Mouse (Mus musculus) lung, postnatal 36 days (tissue): Measurements from ENCODE around the gene Iqca.

Experiments used
- DNase-seq: peaks from one replicate; pipeline ENCODE4 v3.0.0; 2022; ENCODE audit warnings: mixed read lengths

The Iqca gene

DNA sequence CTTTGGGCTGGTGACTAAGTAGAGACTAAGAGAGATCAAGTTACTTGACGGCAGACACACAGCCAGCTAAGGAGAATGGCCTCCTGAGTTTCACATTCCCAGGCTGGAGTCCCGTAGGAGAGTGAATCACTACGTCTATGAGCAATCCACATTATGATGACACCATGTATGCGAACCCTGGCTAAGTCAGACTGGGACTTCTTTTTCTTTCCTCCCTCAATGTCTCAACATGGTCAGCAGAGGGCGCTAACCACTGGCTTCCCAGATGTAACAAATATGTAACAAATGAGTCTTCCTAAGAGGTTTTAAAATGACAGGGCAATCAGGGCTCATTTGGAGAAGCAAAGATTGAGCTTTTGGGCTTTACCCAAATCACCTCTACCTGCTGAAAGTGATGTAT lies 101.9 kb downstream of the Iqca start:
- peak; percentile 54 for DNase-seq

DNA sequence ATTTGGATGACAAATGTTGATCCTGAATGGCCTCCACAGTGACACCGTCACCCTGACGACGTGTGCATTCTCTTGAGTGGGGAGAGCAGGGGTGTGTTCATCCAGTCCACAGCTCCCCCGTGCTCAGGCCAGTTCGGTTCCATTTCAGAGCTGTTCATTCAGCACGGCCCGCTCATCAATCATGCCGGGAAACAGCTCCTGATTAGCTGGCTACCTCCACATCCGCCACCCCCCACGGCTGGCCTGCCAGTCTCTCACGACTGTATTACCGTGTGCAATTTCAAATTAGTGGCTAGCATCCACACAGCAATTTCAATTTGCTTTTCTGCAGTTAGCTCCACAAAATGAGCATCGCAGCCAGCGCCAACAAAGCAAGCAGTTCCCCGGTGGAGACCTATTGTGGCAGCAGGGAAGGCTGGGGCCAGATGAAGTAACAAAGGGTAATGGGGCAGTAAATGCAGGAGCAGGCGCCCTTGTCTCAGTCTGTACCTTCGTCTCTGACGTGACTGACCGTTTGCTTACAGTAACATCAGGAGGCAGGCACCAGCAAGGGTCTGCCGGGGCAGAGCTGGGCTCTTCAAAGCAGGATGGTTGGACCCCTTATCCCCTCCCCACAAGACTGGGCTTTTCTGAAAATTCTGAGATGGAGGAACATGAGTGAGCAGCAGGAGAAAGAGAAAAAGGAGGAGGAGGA lies 103.0 kb downstream of the Iqca start:
- no peak for DNase-seq

DNA sequence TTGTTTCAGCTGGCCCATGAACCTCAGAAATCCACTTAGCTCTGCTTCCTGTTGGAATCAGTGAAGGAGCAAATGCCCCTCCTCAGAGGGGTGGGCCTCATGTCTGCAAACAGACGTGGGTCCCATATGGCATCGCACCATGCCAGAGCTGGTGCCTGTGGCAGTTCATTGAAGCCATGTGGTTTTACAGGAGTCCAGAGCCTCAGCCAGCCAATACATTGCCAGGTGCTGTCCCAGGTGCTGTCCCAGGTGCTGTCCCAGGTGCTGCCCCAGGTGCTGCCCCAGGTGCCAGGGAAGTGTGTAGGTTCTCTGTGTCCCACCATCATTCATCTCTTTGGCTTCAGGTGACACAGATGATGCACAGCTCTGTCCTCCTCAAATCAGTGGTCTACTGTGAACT lies 124.9 kb downstream of the Iqca start:
- DNase-seq: no peak

DNA sequence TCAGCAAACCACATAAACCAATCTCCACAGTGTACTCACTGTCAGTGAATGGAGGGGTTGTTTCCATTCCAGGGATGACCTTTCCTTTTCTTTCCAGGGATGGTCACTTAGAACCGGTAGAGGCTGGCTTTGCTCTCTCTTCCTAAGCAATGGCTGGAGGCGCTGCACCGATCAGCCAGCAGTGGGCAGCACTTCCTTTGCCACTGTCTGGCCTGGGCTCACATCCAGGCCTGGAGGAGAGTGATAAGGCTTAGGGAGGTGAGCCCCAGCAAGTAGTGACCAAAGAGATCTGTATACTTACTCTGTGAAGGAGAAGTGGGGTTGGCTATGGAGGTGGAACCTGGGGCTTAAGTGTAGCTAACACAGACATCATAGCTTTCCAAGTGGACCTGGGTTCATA lies 126.3 kb downstream of the Iqca start:
- peak; percentile 41 for DNase-seq

DNA sequence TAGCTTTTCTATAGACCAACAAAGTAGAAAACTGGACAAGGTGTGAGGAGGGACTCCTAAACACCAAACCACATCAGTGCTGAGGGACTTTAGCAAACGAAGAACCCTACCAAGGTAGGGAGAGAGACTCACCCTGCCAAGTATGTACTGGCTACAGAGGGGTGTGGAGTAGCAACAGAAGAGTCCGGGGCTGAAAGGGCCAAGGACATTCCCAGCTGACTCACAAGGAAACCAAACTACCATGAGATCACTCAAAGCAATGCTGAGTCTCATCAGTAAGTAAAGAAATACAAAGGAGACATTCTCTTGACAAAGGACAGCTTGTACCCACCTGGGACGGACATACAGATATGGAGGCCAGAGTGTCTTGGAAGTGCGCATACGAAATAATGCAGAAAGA lies 132.9 kb downstream of the Iqca start:
- DNase-seq: no peak

DNA sequence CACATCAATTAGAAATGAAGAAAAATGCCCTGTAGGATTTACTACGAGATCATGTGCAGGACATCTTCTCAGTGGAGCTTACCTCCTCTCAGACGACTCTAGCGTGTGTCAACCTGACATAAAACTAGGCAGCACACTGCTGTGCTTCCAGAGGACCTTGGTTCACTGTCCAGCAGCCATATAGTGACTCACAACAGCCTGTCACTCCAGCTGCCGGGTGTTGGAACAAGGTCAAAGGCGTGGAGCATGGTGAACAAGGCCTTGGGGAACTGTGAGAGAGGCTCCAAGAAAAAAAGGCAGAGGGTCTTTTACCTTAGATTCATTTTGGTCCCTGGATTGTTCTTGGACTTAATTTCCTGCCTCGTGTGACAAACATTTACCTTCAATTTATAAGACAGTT lies 135.1 kb downstream of the Iqca start:
- no peak for DNase-seq

DNA sequence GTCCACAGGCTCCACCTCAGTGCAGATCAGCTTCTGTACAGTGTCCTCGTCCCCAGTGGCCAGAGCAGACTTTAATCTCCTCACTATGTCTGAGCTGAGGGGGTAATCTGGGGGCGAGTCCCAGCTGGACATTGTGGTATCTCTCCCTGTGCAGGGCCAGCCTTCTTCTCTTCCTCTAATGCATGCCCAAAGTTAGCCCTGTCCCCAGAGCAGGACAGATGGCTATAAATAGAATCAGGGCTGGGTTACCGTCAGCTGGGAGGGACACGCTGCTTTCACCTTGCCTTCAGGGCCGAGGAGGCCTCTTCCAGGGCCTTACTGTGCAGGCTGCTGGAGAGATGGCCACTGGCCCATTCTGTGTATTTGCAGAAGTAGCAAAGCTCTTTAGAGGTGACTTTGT lies 138.8 kb downstream of the Iqca start, which contains the start of gene Asb18:
TSS of gene Asb18 (minus strand) at position 221 of the 400 bp plus-strand sequence.
- DNase-seq: no peak

DNA sequence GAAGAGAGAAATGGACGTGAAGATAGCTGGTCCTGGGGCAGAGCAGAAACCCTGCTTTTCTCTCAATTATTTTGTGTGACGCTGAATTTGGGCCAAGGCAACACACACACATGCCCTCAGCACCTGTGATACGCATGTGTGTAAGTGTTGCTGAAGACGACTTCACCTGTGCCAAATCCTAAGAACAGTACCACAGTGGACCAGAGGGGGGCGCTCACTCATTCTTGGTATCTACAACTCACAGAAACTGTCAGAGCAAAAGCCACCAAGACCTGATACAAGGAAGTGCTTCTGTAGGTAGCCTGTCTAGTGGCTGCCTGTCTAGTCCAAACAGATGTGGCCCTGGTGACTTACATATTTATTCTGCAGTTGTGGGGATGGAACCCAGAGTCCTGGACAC lies 139.9 kb downstream of the Iqca start:
- DNase-seq: no peak

DNA sequence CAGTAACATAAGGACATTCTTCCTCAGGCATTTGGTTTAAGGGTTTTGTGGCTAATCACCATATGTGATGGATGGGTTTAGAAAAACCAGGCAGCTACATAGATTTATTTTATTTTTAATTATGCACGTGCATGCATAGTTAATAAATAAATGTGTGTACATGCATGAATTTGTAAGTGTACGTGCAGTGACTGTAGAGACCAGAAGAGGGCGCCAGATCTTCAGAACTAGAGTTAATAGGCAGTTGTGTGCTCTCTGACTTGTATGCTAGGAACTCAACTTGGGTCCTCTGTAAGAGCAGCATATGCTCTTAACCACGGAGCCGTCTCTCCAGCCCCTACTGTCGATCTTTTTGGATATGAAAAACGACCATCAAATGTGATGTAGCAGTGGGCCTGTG lies 140.4 kb downstream of the Iqca start:
- DNase-seq: peak; percentile 6

DNA sequence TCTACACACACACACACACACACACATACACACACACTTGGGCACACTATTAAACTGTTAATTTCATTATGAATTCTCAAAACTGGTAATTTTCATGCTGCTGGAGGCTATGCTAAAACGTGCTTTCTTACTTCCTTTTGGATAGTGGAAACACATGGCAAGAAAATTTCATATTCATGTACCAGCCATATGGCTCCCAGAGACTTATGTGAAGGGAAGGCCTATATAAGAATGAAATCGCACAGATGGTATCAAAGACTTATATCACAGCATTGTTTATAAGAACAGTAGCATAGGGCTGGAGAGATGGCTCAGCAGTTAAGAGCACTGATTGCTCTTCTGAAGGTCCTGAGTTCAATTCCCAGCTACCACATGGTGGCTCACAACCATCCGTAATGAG lies 141.0 kb downstream of the Iqca start:
- DNase-seq: no peak

DNA sequence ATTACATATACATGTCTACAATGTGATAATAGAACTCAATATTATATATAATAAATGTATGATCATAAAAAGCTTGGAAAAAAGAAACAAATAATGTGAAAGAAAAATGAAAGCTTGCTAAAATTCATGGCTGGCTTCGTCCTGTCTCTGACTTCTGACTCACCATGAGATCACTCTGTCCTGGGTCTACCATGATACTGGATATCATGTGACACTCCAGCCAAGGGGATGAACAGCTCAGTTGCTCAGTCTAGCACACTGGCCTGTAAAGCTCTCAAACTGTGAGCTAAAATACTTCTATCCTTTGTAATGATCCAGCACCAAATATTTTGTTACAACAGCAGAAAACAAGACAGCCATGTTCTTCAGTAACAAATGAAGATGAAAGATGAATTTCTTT lies 143.1 kb downstream of the Iqca start:
- no peak for DNase-seq

DNA sequence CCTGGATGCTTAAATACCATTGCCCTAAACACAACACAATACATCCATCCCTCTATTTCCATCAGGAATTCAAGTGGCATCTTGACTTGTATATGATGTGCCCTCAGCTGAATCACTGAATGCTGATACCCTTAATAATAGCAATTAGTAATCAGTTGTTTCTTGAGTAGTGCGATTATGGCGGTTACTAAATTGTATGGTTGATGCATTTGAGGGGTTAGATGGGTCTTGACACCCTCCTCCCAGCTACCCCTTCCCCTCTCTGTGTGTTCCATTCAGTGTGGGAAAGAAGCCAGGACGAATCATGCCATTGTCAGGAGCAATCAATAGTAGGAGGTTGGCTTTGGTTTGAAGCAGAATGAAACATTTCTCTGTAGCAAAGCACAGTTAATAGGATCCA lies 144.0 kb downstream of the Iqca start:
- DNase-seq: no peak

DNA sequence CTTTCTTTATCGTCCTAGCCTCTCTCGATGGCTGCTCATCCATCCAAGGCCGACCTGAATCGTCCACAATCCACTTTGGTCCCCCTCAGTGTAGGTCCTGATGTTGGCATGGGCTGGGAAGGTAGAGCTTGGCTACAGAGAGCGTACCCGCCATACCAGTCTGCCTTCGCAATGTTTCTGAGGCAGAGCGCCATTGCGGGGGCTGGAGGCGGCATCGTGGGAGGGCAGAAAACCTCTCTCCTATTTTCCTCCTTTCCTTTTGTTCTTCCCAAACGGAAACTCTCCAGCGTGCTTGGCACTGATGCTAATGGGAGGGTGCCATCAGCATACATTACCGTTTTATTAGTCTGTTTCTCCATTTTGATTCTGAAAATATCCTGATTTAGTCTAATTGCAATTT lies 146.5 kb downstream of the Iqca start:
- no peak for DNase-seq

DNA sequence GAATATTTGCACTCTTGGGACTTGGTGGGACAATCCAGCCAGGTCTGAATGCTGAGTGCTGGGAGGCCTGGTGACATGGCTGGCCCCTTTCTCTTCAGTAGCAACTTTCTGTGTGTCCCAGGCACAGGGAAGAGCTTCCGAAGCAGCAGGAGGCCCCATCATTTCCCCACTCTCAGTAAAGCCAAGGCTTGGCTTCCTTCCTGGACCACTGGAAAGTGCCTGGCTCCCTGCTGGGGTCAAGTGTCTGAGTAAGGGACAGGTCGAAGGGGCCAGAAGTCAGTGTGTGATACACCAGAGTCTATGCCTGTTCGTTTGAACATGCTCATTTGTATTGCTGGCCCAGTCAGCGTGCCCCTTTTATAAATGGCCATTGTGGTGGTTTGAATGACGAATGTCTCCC lies 152.2 kb downstream of the Iqca start:
- no peak for DNase-seq

DNA sequence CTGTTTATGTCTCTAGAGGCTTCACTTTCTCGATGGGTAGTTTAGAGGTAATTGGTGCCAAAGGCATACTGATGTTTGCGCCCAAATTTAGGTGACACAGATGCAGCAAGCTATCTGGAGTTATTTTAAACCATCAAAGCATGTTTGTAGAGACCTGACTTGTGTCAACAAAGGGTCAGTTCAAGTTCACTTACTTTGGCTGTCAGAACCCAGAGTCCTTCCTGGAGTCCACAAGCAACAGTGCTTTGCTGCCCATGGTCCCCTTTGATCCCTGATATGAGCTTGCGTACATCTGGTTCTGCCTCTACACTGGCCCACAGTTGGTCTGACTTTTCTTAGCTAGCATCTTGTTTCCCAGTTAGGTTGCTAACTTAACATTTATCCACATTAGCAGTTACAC lies 153.3 kb downstream of the Iqca start:
- no peak for DNase-seq

DNA sequence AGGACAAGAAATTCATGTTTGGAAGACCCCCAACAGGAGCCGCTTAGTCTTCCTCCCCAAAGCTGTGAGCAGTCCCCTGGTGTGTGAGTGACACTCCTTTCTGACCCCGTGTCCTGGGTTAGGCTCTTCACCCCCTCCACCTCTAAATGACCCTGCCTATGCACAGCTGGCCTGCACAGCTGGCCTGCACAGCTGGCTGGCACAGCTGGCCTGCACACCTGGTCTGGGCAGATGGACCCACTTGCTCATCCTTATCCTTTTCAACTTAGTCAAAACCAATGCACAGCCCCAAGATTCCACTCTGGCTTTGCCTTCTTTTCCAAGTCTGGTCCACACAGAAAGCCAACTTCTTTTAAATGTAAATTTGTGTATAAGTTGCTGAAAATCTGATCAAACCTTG lies 154.5 kb downstream of the Iqca start:
- no peak for DNase-seq

DNA sequence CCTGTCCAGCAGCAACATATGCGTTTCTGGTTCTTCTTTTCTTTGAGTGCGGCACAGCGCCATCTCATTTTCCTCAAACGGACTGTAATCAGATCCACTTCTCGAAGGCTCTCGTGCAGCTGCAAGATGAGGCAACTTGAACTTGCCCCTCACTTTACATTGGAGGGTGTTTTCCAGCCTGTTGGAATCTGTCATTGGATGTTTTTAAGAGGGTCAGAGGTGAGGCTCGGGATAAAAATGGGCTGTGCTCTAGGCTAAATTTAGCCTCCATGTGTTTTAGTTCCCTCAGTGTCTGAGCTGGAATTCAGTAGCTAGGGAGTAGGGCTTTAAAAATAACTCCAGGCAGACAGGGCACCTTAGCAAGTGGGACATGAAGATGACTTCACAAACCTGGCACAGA lies 155.1 kb downstream of the Iqca start:
- peak; percentile 4 for DNase-seq

DNA sequence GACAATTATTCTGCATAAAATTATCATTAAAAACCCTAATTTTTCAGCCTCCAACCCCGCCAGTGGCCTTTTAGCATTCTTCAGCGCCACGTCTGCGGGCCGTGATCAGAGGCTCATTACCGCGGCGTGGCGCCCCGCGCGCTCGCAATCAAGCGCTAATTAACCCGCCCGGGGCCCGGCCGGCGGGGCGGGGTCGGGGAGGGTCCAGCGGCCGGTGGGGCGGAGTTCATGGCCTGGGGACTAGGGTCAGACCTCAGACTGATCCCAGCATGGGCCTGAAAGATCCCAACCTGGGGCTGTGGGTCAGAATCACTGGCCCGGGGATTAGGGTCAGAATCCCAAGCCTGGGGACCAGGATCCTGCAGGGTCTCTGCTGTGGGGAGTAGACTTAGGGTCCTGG lies 160.9 kb downstream of the Iqca start:
- DNase-seq: no peak
